Mouse (Mus musculus) olfactory bulb, adult 2 months (tissue): Measurements from ENCODE around the gene Dgat2.

Source experiments
- CTCF ChIP-seq: fragments of 200-500 bp; IDR thresholded peaks from 2 replicates; pipeline ENCODE4 v1.5.1; 2012; ENCODE audit warnings: low read depth, mild to moderate bottlenecking, low read length, moderate library complexity; ENCODE audit not compliant: insufficient read depth
- POLR2A ChIP-seq: fragments of 200-500 bp; IDR thresholded peaks from 2 replicates; pipeline ENCODE4 v1.6.1; 2012; ENCODE audit warnings: mild to moderate bottlenecking, low read depth, low read length, moderate library complexity; ENCODE audit not compliant: insufficient read depth

DNA sequence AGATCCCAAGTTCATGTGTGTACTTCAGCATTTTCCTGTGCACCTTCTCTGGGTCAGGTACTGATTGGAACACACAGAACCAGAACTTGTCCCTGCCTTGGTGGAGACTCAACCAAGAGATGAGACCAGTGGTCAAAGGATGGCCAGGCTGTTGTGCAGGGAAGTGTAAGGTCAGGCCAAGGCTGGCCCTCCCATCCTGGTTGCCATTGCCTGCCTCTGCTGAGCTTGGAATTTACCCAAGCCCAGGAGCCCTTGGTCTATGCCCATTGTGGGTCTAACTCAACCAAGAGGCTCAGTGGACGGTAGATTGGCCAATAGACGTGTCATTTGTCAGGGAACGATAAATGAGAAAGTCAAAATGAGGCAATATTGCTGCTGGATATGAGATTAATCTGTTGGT is 2.9 kb upstream of the Dgat2 start:
- TF ChIP-seq POLR2A (no peak), CTCF (no peak)
